Mouse (Mus musculus): ENCODE results near the gene Tet3.

DNA sequence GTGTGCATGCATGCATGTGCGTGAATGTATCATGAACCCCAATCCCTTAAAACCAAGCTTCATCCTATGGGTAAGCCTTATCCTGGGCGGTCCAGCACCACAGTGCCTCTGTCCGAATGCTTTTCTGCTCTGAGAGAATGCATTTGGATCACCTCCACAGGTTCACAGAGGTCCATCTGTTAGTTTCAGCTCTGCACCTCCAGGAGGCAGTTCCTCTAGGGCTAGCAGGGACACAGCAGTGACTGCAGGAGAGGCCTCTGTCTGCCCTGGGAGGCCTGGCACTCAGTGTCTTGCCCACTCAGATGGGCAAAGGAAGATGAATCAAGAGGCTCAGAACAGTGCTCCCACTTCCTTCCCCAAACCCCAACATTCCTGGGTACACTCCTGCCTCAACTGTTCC is 32.3 kb downstream of the Tet3 start:
- TF ChIP-seq GATA1 (IDR thresholded peaks at IDR 0.05; ENCODE audit: low read length), result no peak
- TF ChIP-seq TAL1 (IDR thresholded peaks at IDR 0.05; ENCODE audit: low read length), result no peak
